Mouse (Mus musculus) adrenal gland, postnatal 10 days (tissue): ENCODE measurements around the gene Stat6. TPM values are rescaled to one million over a fixed set of nuclear protein-coding genes. Genes with fewer than 3 reads are reported as not detected.
A peak's percentile ranks its signal among the peaks of the same experiment; 100 is the strongest.
"Not testable (repeated sequence)": the region's sequence is repeated elsewhere in the genome, so short reads cannot be mapped to it uniquely, and the experiment has no call there.

Experiments
- DNase-seq: peaks from one replicate; pipeline ENCODE4 v3.0.0; 2021; ENCODE audit warnings: mixed read lengths
- total RNA-seq, 2 experiments: library from RNA; stranded (reverse); gene quantifications; 2 replicates each; pipeline ENCODE4 v1.2.3; 2021

Stat6 gene
- total RNA-seq, 2 experiments from 2014 or later = 64.7 to 67.8 TPM

DNA sequence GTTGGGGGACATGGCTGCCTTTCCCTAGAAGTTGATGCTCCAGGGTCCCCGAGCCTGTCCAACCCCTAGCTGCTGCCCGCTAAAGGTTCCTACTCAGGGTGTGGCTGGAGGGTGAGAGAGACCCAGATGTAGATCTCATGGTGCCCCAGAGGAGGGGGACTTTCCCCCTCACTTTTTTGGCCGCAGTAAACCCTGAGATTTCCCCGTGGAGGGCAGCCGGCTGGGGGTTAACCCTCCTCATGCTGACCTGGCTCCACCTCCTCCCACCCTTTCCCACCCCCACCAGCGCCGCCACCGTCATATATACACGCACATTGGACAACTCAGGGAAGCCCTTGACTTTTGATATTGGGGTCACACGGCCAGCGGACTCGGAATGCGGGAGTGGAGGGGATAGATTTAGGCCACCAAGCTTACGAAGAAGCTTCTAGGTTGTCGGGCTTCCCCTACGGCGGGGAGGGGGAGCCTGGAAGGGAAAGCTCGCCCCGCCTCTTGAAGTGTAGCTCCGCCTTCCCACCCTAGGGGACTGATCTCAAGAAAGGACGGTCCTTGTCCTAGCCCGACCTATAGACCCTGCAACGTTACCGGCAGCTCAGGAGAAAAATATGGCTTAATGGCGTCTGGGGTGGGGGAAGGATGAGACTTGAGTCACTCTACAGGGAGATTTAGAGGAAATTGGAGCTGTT lies 910 bp downstream of the Stat6 start:
- DNase-seq = peak; percentile 88

GRCm38 (mm10) chr10:127645791-127646190 lies 3.0 kb downstream of the Stat6 start:
- DNase-seq = no peak

- DNase-seq = no peak
Observed at GRCm38 (mm10) chr10:127652906-127653638, 10.3 kb downstream of the Stat6 start.

DNA sequence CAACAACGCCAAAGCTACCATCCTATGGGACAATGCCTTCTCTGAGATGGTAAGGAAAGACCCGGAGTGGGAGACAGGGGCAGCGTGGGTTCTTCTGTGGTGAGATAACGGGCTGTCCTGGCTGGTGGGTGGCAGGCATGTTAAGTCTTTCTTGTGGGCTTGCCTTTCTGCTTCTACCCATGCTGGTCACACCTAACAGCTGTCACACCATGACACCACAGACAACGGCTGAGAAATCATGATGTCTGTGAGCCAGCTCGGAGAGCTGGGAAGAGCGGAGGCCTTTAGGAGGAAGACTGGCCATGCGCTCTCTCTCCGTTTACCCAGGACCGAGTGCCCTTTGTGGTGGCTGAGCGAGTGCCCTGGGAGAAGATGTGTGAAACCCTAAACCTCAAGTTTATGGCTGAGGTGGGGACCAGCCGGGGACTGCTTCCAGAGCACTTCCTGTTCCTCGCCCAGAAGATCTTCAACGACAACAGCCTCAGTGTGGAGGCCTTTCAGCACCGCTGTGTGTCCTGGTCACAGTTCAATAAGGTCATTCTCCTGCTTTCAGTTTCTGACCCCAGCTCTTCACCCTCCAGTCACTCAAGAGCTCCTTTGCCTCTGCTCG lies 12.3 kb downstream of the Stat6 start:
- DNase-seq = no peak

GRCm38 (mm10) chr10:127657617-127658016 lies 14.8 kb downstream of the Stat6 start:
- DNase-seq = not testable (repeated sequence)

DNA sequence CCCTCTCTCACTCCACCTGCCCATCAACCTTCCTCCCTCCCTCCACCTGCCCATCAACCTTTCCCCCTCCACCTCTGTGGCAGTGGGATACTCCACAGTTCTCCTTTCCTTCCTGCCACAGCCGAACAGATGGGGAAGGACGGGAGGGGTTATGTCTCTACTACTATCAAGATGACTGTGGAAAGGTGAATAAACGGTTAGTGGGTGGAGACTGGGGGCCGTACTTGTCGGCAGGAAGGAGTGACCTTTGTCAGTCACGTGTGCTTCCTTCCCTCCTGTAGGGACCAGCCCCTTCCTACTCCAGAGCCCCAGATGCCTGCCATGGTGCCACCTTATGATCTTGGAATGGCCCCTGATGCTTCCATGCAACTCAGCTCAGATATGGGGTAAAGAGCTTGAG lies 15.3 kb downstream of the Stat6 start:
- DNase-seq = no peak

DNA sequence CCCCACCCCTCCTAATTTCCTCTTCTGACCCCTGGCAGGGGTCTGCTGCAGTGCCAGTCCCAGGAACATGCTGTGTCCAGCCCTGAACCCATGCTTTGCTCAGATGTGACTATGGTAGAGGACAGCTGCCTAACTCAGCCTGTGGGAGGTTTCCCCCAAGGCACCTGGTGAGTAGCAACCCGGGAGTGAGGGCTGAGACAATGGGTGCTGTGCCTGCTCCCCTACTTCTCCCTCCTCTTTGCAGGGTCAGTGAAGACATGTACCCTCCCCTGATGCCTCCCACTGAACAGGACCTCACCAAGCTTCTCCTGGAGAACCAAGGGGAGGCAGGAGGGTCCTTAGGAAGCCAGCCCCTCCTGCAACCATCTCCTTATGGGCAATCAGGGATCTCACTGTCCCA lies 16.8 kb downstream of the Stat6 start:
- DNase-seq = no peak

DNA sequence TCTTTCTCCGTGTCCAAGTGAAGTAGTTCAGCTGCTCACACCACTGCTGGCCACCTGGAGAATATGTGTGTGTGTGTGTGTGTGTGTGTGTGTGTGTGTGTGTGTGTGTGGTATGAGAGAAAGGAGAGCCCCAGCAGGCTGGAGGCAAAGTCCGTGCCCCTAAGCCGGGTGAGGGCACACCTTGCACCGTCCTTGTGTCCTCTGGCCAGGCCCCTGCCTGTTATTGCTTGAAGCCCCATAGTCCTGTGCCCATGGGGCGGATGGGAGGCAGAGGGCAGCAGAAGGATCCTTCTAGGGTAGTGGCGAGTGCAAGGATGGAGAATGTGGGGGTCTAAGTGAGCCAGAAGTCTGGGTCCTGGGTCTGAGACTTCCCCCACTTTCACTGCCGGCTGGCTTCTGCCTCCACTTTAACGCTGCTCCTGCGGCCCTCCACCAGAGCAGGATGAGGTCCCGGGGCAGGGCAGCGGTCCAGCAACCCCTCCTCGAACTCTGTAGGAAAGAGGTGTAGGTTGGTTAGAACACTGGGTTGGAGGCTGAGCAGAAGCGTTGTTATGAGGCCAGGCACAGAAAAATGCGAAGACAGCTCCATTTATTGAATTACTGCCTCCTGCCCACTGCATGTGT lies 18.6 kb downstream of the Stat6 start:
- DNase-seq = no peak

DNA sequence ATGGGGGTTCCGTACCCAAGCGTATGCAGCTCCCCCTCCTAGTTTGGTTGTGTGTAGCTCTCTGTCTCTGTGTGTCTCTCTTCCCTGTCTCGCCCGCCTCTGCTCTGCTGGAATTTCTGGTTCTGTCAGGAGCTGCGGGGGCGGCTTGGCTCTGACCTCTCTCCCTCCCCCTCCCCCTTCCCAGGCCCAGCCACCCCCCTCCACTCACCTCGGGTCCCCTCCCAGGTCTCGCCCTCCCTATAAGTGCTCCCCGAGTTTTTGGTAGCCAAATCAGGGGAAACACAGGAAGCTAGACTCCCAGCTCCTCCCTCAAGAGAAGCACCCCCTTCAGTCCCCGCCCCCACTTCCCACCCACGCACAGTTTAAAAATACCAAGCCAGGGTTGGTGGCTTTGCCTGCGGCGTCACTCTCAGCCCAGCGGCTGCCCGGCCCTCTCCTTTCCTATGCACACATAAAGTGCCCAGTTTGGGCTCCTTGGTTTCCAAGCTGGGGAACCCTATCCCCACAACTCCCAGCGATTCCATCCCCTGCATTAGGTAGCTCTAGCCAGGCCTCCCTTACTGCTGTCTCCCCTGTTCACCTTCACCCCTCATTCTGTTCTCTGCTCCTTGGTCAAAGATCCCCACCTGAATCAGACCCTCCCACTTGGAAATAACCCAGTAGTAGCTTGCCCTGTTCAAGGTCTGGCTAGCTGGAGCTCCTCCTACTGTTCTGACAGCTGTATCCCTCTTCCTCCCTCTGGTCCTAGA lies 19.3 kb downstream of the Stat6 start:
- DNase-seq = peak; percentile 83

DNA sequence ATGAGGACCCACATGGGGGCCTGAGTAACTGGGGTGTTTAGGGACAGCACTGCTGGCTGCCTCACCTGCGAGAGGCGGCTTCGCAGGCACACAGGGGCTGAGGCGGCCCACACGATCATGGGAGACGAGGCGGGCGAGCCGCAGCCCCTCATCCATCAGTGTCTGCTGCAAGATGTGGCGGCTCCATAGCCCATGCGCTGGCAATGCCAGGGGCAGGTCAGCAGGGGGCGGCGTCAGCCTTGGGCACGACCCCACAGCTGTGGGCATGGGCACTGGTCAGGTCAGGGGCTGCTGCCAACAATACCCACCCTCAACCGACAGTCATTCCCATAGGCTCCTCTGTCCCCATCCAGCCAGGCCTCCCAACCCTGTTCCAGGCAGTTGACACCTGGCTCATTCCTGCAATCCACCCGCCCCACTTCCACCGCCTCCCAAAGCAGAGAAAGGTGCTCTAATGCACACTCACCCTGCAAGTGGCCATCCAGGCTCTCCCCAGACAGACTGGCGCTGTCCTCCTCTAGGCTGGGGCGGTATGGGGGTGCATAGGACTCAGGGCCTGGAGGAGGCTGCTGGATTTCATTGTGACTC lies 20.0 kb downstream of the Stat6 start:
- peak; percentile 57 for DNase-seq

- no peak for DNase-seq
Observed at GRCm38 (mm10) chr10:127663590-127663989, 20.8 kb downstream of the Stat6 start.

DNA sequence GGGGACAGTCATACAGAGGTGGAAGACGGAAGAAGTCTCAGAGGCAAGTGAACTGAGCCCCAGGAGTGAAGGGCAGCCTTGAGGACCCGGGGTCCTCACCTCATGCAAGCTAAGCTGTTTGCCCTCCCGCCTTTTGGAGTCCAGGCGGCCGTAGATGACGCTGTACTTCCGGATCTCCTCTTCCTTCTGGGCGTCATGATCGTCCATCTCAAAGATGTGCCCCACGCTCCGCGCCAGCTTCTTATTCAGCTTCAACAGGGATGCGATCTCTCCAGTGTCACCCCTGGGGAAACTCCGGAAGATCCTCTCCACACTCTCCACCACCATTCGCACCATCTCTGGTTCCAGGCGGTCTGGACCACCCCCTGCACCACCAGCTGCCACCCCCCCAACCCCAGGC lies 21.4 kb downstream of the Stat6 start:
- no peak for DNase-seq

DNA sequence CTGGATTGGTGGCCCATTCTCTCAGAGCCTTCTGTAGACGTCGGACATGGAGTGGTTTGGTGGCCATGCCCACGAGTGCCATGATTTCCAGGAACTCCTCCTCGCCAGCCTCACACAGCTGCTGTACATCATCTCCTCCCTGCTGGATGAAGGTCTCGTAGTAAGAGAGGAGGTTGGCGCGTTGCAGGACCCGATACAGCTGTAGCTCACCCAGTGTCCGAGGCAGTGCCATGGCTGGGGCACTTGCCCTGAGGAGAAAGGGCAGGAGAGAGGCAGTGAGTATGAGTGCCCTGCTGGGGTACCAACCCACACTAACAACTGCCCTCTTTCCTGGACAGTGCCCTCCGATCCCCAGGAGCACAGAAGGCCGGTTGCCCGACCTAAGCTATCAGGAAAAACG lies 22.1 kb downstream of the Stat6 start:
- no peak for DNase-seq

DNA sequence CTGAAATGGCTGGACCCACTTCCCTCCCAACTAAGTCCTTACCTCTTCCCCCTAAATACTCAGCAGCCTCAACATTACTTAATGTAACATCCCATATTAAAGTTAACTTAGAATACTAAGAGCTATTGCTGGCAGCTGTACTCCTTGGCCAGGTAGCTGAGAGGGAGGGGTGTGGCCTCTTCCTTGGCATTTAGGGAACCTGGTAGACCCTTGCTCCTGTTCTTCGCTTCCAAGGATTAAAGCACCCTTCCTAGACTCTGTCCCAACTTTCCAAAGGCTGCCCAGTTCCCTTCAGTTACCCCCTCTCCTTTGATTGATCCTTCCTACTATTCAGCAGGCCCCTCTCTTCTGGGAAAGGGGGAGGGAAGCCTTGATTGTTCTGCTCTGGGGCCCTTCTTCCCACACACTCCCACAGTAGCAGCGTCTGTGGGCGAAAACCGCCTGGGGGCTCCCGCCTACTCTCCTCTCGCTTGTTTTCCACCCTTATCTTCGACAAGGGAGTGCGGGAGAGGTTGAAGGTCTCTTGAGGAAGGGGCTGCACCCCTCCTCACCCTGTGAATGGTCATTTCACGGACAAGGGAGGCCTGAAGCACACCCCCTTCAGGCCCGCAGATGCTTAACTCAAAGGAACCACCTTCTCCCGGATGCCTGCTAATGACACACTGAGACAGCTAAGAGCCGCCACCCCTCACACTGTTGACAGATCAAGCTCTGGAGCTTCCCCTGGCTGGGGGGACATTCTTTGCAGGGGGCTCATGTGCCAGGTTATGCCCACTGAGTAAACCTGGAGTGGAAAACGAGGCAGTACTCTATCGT lies 22.8 kb downstream of the Stat6 start:
- no peak for DNase-seq

GRCm38 (mm10) chr10:127666501-127667268 lies 23.9 kb downstream of the Stat6 start, which contains the start of gene Nemp1:
Nemp1 (plus strand) TSS chr10:127666901.
- DNase-seq = peak; percentile 93

- peak; percentile 89 for DNase-seq
Observed at GRCm38 (mm10) chr10:127667269-127668092, 24.7 kb downstream of the Stat6 start.

- peak; percentile 85 for DNase-seq
Observed at GRCm38 (mm10) chr10:127668093-127669050, 25.6 kb downstream of the Stat6 start, which contains the start of gene Nab2. Nab2 (minus strand) TSS chr10:127668568.

DNA sequence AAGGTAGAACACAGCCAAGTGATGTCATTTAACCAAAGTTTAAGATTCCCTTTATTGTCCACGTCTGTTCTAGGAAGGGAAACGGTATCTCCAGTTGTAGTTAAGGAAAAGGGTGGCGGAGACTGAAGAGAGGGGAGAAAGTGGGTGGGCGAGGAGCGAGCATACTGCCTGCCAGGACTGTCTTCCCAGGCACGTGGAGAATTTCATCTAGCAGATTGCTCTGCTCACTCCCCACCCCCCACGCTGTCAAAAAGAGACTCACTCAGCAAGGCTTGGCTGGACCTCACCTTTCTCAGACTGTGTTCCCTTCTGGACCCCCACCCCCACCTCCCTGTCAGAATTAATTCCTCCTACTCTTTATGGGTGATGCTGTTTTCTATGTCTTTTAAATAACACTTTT lies 26.4 kb downstream of the Stat6 start:
- no peak for DNase-seq
